Mouse (Mus musculus): ENCODE results near the gene Apbb2.

DNA sequence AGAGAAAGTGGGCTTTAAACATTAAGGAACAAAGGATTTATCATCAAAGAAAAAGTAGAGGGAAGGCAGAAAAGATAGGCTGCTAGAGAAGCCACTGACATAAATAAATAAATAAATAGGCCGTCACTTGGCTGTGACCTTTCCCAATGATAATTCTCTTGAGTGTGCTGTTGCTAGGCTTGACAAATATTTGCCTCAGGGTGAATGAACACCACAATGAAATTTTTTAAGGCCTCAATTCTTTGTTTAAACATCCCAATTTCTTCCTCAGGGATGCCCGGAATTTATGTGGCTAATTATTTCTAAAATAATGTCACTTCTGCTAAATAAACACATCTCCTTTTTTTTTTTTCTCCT lies 219.3 kb downstream of the Apbb2 start:
- no peak for TF ChIP-seq CTCF (IDR thresholded peaks at IDR 0.05; ENCODE audit: control insufficient read depth, insufficient read depth, insufficient replicate concordance, low read depth, low read length)
- no peak for TF ChIP-seq POLR2A (IDR thresholded peaks at IDR 0.05; ENCODE audit: control insufficient read depth, low read depth, low read length)
